Mouse (Mus musculus) colon, adult 2 months (tissue): ENCODE data around the gene Adal. TPM values are rescaled to one million over a fixed set of nuclear protein-coding genes. Genes with fewer than 3 reads are reported as not detected.

Experiments
- polyA plus RNA-seq: library from polyadenylated mRNA; depleted of rRNA; stranded (reverse); fragments of >200 nt; gene quantifications from 2 replicates; pipeline ENCODE4 v1.2.3, GENCODE M21; 2012; rRNA removed

Adal gene
- polyA plus RNA-seq: 2.3 and 4.2 TPM in 2 replicates

GRCm38 (mm10) chr2:121140018-121140882, at the start of gene Adal, which contains the start of gene Lcmt2:
TSS of gene Adal (plus strand) at chr2:121140428.
TSS of gene Lcmt2 (minus strand) at chr2:121140653.

GRCm38 (mm10) chr2:121109695-121110094, 30.5 kb upstream of the Adal start, which contains the start of gene Tgm7:
TSS of gene Tgm7 (minus strand) at chr2:121109795.

GRCm38 (mm10) chr2:121170481-121170971, 30.3 kb downstream of the Adal start, which contains the start of gene Tubgcp4:
TSS of gene Tubgcp4 (plus strand) at chr2:121170654.

GRCm38 (mm10) chr2:121170980-121171742, 30.9 kb downstream of the Adal start, which contains the start of gene Zscan29:
TSS of gene Zscan29 (minus strand) at chr2:121171125.

Other genes starting within 250 kb of the Adal start
- 14.8 and 20.1 TPM in 2 replicates for gene Ubr1, start 169.7 kb upstream of the Adal start, polyA plus RNA-seq
- gene Tmem62, start 163.4 kb upstream of the Adal start, polyA plus RNA-seq: 6.1 and 6.4 TPM in 2 replicates
- 15.8 and 18.7 TPM in 2 replicates for gene Ccndbp1, start 132.0 kb upstream of the Adal start, polyA plus RNA-seq
- not detected in 2 replicates for gene Epb42, start 103.4 kb upstream of the Adal start, polyA plus RNA-seq
- gene Tgm5, start 54.6 kb upstream of the Adal start, polyA plus RNA-seq: 0.08 and 0.28 TPM in 2 replicates
- gene Tgm7, start 30.6 kb upstream of the Adal start, polyA plus RNA-seq: 0.10 and 0.27 TPM in 2 replicates
- gene Lcmt2, start 225 bp downstream of the Adal start, polyA plus RNA-seq: 11.5 and 14.0 TPM in 2 replicates
- 35.2 and 39.6 TPM in 2 replicates for gene Tubgcp4, start 30.2 kb downstream of the Adal start, polyA plus RNA-seq
- 3.7 and 3.9 TPM in 2 replicates for gene Zscan29, start 30.7 kb downstream of the Adal start, polyA plus RNA-seq
- 14.7 and 19.8 TPM in 2 replicates for gene Trp53bp1, start 131.0 kb downstream of the Adal start, polyA plus RNA-seq
- 5.3 and 6.6 TPM in 2 replicates for gene Map1a, start 149.2 kb downstream of the Adal start, polyA plus RNA-seq
- gene Ppip5k1, start 215.0 kb downstream of the Adal start, polyA plus RNA-seq: 77.6 and 90.2 TPM in 2 replicates
- 2,943 and 2,968 TPM in 2 replicates for gene Ckmt1, start 217.3 kb downstream of the Adal start, polyA plus RNA-seq
- gene Strc, start 246.7 kb downstream of the Adal start, polyA plus RNA-seq: 0.17 and 0.54 TPM in 2 replicates